Mouse (Mus musculus): Measurements from ENCODE around the gene Ube2d2b. TPM values are rescaled to one million over a fixed set of nuclear protein-coding genes. Genes with fewer than 3 reads are reported as not detected.
A peak's percentile ranks its signal among the peaks of the same experiment; 100 is the strongest.

Gene Ube2d2b
- total RNA-seq, 2 experiments from 2014 or later = not detected

DNA sequence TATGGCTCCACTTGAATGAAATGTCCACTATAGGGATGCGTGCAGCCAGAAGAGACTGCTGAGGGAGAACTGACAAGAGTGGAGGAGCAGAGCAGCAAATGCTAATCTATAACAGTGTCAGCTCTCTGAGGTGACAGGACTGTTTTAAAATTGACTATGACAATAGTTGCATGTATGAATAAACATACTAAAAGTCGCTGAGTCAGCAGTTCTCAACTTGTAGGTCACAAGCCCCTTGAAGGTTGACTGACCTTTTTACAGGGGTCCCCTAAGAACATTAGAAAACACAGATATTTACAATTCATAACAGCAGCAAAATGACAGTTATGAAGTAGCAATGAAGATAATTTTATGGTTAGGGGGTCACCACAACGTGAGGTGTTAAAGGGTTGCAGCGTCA, 19.1 kb downstream of the Ube2d2b start:
- intact Hi-C loops (cut with DNase I) = no loop called here
- no peak for DNase-seq (ENCODE audit: low spot score in 2 of 2)

- intact Hi-C loops (cut with DNase I) = no loop called here
Observed at GRCm38 (mm10) chr5:107853807-107854206, 23.9 kb downstream of the Ube2d2b start.

DNA sequence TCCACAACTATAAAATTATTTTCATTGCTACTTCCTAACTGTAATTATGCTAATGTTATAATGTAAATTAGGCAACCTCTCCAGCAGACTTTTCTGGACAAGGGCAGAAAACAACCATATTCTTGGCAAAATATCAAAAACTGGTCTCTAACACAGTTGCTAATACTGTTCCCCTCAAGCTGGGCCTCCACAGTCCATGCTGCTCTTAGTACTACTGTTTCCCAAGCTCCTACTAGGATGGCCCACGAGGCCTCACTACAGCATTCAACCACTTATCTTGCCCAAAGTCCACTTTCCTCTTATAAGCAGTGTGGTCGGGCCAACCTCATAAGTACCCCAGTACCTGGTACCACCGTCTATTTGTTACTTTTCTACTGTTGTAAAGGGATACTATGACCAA, 24.7 kb downstream of the Ube2d2b start:
- intact Hi-C loops (cut with DNase I) = no loop called here

More at GRCm38 (mm10) chr5:107853807-107854206, 23.9 kb downstream of the Ube2d2b start:
- no peak for DNase-seq (ENCODE audit: low spot score in 2 of 2)

GRCm38 (mm10) chr5:107855546-107855945, 25.6 kb downstream of the Ube2d2b start:
- no peak for DNase-seq (ENCODE audit: low spot score in 2 of 2)
- intact Hi-C loops (cut with DNase I) = no loop called here

More for the DNA sequence above, 24.7 kb downstream of the Ube2d2b start:
- no peak for DNase-seq (ENCODE audit: low spot score in 2 of 2)

- DNase-seq (ENCODE audit: low spot score in 2 of 2) = no peak
- intact Hi-C loops (cut with DNase I) = no loop called here
Observed at GRCm38 (mm10) chr5:107858963-107859362, 29.1 kb downstream of the Ube2d2b start.

DNA sequence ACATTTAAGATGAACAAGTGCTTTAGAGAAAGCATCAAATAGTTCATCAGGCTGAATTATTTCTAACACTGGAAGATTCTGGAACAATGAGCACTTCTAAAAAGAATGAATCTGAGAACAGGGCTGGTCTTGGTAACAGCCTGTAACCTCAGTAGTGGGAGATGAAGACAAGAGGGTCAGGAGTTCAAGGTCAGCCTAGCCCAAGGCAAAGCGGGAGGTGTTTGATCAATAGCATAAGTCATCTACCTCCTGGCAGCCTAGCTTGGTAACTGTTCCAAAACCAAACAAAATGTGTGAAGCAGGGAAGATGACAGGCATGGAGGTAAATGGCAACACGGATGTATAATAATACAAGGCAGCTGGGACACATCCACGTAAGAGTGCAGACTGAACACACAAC, 34.1 kb downstream of the Ube2d2b start:
- intact Hi-C loops (cut with DNase I) = no loop called here
- DNase-seq (ENCODE audit: low spot score in 2 of 2) = no peak

DNA sequence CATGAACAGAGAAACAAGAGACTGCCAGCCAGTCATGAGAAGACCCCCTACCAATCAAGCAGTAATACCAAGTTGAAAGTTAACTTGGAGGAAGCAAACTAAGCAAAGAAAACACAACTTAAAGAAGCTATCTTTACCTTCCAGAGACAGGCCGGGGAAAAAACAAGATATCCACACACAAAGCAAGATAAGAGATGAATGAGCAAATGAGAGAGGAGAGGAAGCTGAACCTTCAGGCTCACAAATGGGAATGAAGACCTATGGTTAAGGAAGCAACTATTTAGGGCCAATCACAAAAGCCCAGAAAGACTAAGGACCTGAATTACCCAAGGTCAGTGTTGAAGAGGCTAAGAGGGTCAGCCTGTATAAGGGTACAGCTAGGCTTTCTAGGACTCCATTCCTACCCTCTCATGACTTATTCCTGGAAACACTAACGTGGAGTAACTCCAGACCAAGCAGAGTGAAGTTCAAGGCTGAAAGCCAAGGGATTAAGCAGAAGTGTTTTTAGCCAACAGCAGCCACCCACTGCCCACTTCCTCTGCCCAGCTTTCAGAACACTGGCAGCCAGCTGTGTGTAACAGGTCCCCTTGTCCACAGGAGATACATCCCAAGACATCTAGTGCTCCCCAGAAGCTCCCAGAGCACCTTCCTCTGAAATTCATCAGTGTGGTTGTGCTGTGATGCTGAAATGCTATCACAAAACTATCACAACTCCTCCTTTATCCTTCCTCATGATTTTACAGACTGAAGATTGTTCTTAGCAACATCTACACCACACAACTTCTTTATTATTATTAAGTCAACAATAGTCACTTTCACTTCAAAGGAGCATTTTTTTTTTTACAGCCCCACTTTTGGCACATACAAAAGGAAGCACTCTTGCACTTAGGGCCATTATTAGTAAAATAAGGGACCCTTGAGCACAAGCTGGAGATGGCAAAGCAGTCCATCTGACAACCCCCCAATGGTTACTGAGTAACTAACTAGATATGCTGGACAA, 36.5 kb downstream of the Ube2d2b start:
- DNase-seq (ENCODE audit: low spot score in 2 of 2) = no peak
- intact Hi-C loops (cut with DNase I) = no loop called here

DNA sequence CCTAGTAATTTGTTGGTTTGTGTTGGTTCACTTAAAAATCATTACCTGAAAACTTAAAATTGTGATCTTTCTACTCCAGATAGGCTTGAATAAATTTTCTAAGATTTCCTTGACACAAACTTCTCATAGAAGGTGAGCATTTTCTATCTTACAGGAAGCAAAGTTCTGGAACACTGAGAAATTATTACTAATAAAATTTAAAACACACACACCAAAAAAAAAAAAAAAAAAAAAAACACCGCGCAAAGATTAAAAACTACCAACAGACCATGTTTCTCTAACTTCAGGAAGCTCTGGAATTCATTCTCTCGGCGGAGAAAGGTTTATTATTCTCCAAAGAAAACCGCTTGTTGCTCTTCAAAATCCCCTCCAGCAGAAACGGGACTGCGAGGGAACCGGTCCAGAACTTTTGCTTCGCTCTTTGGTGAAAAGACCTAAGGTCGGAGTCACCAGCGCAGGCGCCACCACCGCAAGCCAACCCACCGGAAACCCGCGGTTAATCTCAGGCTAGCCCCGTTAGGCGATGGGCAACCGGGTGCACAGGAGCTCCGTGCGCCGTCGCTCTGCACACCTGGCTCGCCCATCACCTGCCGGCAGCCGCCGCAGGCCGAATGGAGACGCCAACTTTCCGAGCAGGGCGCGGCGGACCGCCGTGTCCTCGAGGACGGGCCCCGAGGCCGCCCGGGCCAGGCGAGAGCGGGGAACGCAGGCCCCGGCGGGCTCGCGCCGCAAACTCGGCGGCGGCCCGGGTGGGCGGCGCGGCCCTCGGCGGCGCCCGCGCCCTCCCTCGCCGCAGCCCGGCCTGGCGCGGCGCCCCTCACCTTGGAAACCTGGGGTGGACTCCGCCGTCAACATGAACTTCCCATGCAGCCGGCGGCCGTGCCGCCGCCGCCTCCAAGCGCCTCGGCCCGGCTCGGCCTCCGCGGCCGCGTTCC, 38.3 kb downstream of the Ube2d2b start:
- intact Hi-C loops (cut with DNase I) = loop anchor here (2.0 kb wide), 1 partner anchor 33 kb away; the partner anchor contains the start of gene Rpl5
- DNase-seq (ENCODE audit: low spot score in 2 of 2) = peak; percentile 54 to 55

GRCm38 (mm10) chr5:107868905-107869424, 39.1 kb downstream of the Ube2d2b start:
- intact Hi-C loops (cut with DNase I) = loop anchor here (2.0 kb wide), 1 partner anchor 32 kb away; the partner anchor contains the start of gene Rpl5
- peak; percentile 88 for DNase-seq (ENCODE audit: low spot score in 2 of 2)

GRCm38 (mm10) chr5:107869701-107870100, 39.8 kb downstream of the Ube2d2b start:
- DNase-seq (ENCODE audit: low spot score in 2 of 2) = no peak
- intact Hi-C loops (cut with DNase I) = loop anchor here (2.0 kb wide), 1 partner anchor 31 kb away; the partner anchor contains the start of gene Rpl5

DNA sequence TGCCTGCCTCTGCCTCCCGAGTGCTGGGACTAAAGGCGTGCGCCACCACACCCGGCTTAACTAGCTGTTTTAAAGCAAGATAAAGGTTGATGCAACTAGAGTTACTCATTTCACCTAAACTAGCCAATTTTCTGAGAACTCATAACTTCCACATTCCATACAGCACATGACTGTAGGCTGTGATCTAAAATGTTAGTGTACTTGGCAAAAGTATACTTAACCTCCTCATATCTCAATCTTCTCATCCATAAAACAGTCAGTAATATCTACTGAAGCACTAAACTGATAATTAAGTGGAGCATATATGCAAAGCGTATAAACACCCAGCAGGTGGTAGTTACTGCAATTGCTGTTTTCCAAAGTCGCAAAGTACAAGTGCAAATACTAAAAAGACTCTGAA, 43.4 kb downstream of the Ube2d2b start:
- intact Hi-C loops (cut with DNase I) = no loop called here

GRCm38 (mm10) chr5:107873886-107874302, 44.0 kb downstream of the Ube2d2b start:
- DNase-seq (ENCODE audit: low spot score in 2 of 2) = peak in 1 of 2 experiments; percentile 44
- intact Hi-C loops (cut with DNase I) = no loop called here

More for the DNA sequence above, 43.4 kb downstream of the Ube2d2b start:
- no peak for DNase-seq (ENCODE audit: low spot score in 2 of 2)

DNA sequence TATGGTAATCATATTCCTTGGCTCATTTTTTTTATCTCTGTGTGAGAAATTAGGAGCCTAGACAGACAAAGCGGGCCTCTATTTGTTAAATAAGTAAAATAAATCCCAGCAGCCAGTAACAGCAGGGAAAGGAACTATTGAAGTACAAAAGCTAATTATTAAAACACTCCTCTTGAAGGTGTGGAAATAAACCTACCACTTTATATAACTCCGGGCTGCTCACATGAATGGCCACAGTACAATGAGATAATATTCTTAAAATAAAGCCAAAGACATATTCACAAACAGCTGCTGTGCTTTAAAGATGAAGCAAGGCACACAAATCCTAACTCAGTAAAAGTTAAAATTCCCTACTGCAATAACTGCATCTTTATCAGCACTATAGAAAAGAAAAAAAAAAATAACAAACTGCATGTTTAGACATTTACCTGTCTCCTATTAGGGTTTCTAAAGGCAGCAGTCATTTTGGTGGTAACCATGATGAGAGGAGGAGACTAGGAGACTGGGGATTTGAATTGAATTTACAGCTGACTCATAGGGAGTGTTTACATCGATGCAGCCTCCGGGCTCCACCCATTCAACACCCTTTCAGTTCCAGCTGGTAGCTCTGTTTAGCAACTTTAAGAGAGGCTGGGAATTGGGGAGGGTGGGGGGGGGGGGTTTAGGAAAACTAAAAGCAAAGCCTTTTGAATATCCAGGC, 44.8 kb downstream of the Ube2d2b start, which contains the start of gene Evi5:
Evi5 (minus strand) TSS at position 547 of the 700 bp plus-strand sequence.
- intact Hi-C loops (cut with DNase I) = no loop called here

GRCm38 (mm10) chr5:107875261-107875611, 45.3 kb downstream of the Ube2d2b start:
- intact Hi-C loops (cut with DNase I) = no loop called here
- DNase-seq (ENCODE audit: low spot score in 2 of 2) = no peak

More for the DNA sequence above, 44.8 kb downstream of the Ube2d2b start, which contains the start of gene Evi5:
- no peak for DNase-seq (ENCODE audit: low spot score in 2 of 2)

GRCm38 (mm10) chr5:107877053-107877452, 47.2 kb downstream of the Ube2d2b start:
- intact Hi-C loops (cut with DNase I) = no loop called here
- no peak for DNase-seq (ENCODE audit: low spot score in 2 of 2)

DNA sequence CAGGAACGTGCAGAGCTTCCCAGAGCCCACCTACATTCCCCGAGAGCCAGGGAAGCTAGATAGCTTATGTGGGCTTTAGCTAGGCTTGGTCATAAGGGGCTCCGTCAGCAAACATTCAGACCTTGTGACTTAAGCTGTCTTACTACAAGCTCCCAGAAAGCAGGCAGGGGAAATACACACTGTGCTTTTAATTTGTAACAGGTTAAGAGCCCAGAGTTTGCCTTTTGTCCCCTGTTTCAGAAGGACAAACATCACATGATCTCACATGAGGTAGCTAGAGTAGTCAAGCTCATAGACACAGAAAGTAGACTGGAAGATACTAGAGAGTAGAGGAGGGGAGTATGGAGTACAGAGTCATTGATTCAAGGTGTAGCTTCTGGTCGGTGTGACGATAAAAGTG, 50.8 kb downstream of the Ube2d2b start:
- intact Hi-C loops (cut with DNase I) = no loop called here
- no peak for DNase-seq (ENCODE audit: low spot score in 2 of 2)
